Mouse (Mus musculus): Measurements from ENCODE around the gene Zcchc8.

Gene Zcchc8

DNA sequence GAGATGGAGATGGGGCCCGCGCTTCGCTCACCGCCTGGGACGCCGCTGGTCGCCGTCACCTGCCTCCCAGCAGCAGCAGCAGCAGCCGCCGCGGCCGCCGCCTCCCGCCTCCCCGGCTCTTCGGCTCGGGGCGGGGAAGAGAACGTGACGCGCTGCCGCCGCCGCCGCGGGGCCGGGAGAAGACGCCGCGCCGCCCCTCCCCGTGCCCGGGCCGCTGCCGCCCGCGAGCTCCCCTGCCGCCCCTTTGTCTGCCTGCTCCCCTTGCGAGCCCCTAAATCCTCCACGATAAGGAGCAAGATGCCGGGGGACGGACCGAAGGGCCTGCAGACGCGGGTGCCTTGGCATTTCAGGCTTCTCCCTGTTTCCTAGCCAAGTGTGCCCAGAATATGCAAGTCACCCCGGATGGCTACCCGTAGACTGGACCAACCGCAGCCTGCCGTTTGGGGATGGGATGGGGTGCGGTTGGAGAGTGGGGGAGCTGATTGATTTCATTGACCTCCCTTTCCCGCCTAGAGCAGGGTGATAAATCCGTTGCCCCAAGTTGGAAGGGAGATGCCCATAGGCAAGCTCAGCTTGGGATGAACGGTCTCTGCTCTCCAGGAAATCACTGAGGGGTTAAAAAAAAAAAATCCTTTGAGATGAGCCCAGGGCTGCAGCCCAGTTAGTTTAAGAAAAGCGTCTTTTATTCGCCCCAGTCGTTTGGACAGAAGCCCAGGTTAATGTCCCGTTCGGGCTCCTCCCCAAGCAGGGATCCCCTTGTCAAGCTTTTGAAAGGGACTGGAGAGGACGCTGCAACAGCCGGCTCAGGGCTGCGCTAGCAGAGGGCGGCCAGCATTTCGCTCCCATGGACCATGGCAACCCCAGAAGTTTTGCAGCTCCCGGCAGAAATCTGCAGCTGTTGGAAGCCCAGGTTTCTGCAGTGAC, 36.4 kb downstream of the Zcchc8 start, which contains the start of gene Clip1:
Gene Clip1 (minus strand): TSS at position 398 of the 924 bp plus-strand sequence.
- ATAC-seq (ENCODE audit: insufficient number of reproducible peaks, low FRiP score, low TSS enrichment): peak; percentile 64; the same call in 1 of the 2 replicates

DNA sequence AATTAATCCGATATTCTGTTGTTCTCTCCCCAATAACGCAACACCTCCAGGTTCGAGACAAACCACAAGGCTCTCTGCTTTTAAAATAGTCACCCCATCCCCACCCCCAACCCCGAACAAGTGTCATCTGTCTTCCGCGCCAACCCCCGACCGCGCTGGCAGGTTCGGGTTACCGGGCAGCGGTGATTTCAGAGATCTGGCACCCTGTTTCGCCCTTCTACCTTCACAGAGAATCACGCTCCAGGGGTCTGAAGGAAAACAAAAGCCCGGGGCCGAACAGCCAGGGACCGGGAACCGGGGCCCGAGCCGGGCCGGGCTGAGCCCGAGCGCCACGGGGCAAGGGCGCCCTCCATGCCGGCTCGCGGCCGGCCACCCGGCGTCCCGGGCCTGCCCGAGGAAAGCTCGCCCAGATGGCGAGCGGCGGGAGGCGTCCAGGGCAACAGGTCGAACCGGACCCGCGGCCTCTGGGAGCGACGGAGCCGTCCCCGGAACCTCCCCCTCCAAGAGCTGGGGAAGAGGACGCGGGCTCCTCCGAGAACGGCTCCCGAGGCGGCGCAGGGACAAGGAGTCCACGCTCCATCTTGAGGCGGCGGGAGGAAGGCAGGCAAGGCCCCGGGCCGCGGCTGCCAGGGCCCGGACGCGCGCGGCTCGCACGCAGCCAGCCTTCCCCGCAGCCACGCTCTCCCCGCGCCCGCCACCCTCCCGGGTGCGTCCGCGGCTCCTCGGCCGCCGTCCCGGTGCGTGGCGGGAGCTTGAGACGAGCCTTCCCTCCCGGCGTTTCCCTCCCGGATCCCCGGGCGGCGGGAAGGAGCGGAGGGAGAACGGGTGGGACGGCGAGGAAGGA, 37.3 kb downstream of the Zcchc8 start:
- ATAC-seq (ENCODE audit: insufficient number of reproducible peaks, low FRiP score, low TSS enrichment): peak; percentile 34; the same call in 1 of the 2 replicates

DNA sequence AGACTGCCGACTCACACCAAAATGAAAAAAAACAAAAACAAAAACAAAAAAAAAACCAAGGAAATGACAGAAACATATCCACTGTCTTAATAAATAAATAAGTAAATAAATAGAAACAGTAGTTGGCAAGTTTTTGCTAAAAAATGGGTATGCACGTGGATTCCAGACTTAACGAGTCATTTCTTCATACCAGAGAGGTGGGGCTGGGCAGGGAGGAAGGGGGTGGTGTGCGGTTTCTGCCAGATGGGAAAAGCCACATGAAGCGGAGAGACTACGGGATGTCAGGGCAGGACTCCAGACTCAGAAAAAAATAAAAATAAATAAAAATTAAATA, 37.9 kb downstream of the Zcchc8 start:
- ATAC-seq (ENCODE audit: insufficient number of reproducible peaks, low FRiP score, low TSS enrichment): no peak

DNA sequence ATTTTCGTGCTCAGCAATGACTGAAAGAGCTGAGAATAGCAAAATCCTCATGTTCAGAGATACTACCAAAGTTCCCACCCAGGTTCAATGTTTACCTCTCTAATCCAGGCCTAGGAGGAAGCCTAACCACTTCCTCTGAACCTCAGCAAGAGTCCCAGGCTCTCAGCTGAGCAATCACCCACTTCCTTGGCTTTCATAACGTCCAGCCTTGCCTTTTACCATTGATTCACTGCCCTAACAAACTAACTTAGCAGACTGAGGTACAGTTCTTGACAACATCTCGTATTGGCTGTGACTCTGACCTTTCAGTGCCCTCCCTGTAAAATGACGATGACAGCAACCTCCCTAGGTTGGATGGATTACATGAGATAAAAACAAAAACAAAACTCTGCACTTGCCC, 38.5 kb downstream of the Zcchc8 start:
- ATAC-seq (ENCODE audit: insufficient number of reproducible peaks, low FRiP score, low TSS enrichment): no peak

DNA sequence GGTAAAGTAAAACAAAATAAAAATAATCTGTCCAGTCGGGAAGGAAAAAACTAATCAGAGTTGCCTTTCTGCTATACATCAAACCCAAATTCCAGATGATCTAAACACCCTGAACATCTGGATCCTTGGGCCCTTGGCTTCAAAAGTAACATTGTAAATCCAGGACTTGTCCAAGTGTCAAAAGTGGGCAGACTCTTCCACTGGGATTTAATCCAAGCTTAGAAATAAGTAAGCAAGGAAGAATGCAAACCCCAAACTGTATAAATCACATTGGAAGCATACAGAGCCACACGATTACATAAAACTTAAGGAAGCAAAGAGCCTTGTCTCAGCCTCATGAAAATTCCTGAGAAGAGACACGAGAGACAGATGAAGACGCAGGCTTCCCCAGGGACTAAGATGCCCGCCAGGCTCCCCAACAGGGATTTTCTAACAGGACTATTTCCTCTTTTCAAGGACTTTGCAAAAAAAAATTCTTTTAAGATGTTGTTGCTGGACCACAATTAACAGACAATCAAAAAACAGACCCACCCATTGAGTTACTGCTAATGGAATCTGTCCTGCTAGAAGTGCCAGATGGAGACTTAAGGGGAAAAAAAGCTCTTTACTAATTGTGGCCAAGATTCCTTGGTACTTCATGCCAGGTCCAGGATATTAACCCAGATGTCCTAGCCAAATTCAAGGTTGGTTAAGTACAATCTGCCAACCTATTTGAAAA, 41.2 kb downstream of the Zcchc8 start:
- ATAC-seq (ENCODE audit: insufficient number of reproducible peaks, low FRiP score, low TSS enrichment): peak; percentile 56; the same call in 1 of the 2 replicates

DNA sequence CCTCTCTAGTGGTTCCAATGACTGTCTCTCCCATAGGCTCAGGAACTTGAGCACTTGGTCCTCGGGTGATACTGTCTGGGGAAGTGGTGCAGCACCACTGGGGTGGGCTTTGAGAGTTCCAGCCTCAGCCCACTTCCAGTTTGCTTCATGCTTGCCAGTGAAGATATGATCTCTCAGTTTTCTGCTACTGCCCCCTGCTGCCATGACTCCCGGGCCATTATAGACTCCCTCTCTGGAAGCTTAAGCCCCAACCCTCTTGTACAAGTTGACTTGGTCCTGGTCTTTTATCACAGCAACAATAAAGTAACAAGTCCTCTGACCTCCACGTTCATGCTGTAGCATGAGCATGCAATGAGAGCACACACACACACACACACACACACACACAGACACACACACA, 41.8 kb downstream of the Zcchc8 start:
- no peak for ATAC-seq (ENCODE audit: insufficient number of reproducible peaks, low FRiP score, low TSS enrichment)

DNA sequence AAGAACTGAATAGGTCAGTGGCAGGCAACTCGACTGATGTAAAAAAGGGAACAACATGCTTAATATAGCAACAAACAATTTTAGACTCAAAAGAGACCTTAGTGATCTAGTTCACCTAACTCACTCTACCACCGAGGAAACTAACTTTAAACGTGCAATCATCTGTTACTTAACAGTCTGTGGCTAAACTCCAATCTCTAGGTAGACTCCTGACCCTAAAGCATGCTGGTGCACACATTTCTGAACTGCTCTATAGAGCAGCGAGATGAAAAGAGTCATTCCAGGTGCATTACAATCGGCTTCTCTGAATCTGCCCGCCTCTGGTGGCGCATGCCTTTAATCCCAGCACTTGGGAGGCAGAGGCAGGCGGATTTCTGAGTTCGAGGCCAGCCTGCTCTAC, 45.2 kb downstream of the Zcchc8 start:
- ATAC-seq (ENCODE audit: insufficient number of reproducible peaks, low FRiP score, low TSS enrichment): no peak

DNA sequence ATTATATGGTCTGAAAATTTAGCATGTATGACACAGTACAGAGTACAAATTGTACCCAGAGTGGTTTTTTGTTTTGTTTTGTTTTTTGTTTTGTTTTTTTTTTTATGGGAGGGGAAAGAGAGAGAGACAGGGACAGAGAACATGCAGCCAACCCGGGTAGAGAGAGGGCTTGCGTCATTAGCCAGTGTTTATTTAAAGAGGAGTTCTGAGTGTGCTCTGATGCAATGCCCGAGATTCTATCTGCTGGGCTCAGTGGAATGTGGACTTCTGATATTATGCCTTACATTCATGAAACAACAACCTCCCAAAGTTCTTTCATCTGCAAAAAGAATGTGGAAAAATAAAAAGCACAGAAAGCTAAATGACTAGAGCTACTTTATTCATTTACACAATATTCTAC, 45.7 kb downstream of the Zcchc8 start:
- no peak for ATAC-seq (ENCODE audit: insufficient number of reproducible peaks, low FRiP score, low TSS enrichment)

DNA sequence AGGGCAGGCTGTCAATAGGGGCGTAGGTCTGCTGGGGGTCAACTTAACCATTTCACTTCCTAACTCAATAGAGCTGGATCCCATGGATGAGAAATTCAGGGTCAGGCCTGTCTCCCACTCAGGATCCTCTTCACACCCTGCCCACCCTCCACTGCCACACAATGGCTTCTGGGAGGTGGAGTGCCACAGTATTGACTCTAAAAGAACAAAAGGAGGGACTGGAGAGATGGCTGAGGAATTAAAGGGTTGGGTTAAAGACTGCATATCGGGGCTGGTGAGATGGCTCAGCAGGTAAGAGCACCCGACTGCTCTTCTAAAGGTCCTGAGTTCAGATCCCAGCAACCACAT, 49.5 kb downstream of the Zcchc8 start:
- ATAC-seq (ENCODE audit: insufficient number of reproducible peaks, low FRiP score, low TSS enrichment): no peak

DNA sequence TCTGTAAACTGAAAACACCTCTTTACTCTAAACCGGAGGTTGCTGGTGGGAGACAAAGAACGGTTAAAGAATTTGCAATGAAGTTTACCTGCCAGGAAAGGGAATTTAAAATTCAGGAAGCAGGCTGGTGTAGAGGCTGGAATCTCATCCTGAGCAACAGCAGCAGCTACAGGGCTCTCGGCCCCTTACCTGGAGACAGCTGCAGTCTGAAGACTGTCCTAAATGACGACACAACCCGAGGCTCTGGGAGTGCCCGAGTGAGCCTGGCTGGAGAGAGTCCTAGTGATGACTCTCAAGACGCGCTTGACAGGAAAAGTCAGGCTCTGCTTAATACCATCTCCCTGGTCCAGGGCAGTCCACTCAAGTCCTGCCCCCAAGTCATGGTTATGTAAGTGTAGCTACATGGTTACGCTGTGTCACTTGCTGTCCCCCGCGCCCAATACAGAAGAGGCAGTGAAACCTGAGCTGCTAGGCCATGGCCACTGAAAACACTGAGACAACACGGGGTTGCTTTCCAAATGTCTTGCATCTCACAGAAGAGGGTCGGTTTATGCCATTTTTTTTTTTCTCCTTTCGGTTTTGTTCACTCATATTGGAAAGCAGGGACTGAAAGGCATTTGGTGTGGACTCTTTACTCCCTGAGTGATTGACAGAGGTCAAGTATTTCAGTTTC, 50.0 kb downstream of the Zcchc8 start:
- peak; percentile 40; the same call in 1 of the 2 replicates for ATAC-seq (ENCODE audit: insufficient number of reproducible peaks, low FRiP score, low TSS enrichment)

DNA sequence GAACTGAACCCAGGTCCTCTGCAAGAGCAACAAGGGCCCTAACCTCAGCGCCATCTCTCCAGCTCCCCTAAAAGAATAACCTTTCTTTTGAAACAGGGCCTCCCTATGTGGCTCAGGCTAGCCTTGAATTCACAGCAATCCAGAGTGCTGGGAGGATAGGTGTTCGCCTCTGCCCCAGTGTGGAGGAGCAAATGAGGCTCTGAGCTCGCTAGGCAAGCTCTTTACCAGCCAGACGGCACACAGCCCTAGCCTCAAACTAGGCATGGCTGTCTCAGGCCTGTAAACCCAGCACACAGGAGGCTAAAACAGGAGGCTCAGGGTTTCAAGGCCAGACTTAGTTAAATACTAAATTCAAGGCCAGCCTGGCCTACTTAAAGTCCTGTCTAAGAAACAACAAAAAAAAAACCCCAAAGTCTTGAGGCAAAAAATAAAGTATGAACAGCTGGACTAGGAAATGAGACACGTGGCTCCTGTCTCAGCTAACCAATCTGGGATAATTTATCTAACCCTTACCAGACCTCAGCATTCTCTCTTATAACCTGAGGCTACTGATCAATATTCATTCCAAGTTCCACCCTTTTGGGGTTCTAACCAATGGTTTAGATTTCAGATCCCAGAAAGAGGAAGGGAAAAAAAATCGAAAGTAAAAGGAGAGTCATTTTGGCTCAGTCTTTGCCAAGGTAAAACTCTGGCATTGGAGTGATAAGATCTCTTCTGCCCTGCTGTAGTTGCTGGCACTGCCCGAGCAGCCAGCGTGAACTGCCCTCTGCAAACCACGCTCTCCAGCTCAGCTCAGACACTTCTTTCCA, 50.7 kb downstream of the Zcchc8 start:
- no peak for ATAC-seq (ENCODE audit: insufficient number of reproducible peaks, low FRiP score, low TSS enrichment)

DNA sequence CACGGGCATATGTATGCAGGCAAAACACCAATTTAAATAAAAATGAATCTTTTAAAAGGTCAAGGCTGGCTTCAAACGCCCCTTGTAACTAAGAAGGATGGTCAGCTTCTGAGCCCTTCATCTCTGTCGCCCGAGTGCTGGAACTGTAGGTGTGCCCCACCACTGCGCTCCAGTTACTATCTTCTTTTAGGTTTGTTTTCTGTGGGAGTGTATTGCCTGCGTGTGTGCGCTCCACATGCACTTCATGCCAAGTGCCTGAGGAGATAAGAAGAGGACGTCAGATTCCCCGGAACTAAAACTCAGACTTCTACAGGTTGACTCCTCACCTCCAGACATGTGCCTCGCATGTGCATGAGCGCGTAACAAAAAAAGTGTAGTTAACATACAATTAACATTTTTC, 53.0 kb downstream of the Zcchc8 start:
- ATAC-seq (ENCODE audit: insufficient number of reproducible peaks, low FRiP score, low TSS enrichment): no peak

DNA sequence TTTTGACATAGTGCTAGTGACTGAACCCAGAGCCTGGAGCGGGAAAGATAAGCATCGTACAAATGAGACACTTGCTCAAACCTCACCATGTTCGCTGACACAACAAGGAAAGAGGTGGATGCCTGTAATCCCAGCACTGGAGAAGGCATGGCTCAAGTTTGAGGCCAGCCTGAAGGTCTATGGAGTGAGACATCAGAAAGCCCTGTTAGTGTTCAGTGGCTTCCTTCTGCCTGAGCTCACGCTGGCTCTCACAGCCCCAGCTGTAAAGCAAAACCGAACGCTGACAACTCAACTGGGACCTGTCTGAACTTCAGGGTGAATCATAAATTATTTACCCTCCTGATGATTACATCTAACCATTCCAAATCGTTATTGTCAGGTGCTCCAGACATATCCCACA, 54.9 kb downstream of the Zcchc8 start:
- no peak for ATAC-seq (ENCODE audit: insufficient number of reproducible peaks, low FRiP score, low TSS enrichment)

DNA sequence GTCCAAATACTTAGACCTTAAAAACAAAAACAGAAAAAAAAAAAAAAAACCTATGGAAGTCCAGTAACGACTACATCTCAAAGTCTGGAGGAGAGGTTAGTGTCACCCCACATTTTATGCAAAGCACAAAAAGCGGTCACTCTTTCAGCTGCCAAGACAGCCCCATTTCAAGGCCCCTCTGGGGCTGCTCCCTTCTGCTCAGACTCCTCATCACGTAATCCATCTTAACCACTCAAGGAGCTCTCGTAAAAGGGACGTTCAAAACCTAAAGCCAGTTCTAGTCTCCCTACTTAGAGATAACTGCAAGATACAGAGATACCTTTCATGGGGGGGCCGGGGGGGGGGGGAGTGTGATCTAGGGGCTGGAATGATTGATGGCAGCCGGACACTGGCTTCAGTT, 56.6 kb downstream of the Zcchc8 start:
- ATAC-seq (ENCODE audit: insufficient number of reproducible peaks, low FRiP score, low TSS enrichment): no peak

DNA sequence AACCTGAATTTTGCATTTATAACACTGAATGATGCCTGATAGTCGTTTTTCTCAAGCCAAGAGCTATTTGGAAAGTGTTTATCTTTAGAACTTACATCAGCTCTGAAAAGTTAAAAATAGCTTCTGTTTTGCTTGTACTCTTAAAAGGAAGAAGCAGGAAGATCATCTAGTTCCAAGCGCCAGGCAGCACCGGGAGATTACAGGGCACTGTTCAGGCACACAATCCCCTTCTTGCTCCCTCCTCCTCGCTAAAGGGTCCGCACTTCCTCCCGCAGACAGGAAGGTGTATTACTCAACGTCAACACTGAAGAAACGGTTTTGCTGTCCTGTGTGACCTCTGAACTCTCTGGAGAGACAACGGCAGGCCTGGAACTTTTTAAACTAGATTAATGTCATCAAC, 58.8 kb downstream of the Zcchc8 start:
- no peak for ATAC-seq (ENCODE audit: insufficient number of reproducible peaks, low FRiP score, low TSS enrichment)

DNA sequence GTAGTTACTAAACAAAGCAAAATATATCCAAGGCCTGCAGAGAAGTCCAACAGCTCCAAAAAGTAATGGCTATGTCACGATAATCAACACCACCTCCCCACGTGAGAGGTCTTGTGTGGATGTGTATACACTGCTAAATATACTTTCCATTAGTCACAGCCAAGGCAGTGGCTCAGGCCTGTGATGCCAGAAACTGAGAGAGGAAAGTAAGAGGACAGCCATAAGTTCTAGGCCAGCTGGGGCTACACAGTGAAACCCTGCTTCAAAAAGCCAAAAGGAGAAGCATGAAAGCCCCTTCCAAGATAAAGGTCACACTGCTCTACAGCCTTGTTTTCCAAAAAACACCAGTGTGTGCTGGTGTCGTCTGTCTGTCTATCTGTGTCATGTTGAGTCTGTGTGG, 59.3 kb downstream of the Zcchc8 start:
- no peak for ATAC-seq (ENCODE audit: insufficient number of reproducible peaks, low FRiP score, low TSS enrichment)

DNA sequence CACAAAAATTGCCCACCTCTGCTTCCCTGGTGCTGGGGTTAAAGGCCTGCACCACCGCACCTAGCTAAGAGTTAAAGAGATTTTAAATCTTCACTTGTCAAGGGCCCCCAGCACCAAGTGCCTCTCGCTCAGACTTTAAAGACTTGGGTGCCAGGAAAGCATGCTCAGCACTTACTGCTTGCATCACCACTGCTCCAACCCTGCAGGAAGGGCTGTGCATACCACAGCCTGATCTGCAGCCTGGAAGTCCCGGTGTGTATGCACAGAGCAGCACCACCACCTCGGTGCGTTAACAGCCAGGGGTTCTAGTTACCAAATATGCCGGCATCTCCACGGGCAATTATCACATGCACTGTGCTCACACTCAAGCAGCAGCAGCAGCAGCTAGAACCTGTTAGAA, 63.2 kb downstream of the Zcchc8 start:
- ATAC-seq (ENCODE audit: insufficient number of reproducible peaks, low FRiP score, low TSS enrichment): no peak

DNA sequence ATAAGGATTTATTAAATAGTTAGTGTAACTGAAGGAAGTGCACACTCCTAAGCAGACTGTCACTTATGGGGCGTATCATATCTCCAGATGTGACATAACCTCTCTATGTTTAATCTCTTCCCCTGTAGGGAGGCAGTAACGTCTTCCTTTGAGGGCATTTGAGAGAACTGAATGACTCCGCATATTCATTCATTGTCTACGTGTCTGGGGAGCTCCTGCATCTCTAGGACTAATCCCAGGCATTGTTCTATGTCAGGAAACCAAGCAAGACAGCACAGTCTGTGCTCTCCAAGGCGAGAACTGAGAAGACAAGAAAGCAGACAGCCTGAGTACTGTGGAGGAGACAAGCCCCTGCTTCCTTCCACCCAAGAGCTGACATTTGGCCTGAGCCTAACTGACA, 66.0 kb downstream of the Zcchc8 start:
- ATAC-seq (ENCODE audit: insufficient number of reproducible peaks, low FRiP score, low TSS enrichment): no peak

DNA sequence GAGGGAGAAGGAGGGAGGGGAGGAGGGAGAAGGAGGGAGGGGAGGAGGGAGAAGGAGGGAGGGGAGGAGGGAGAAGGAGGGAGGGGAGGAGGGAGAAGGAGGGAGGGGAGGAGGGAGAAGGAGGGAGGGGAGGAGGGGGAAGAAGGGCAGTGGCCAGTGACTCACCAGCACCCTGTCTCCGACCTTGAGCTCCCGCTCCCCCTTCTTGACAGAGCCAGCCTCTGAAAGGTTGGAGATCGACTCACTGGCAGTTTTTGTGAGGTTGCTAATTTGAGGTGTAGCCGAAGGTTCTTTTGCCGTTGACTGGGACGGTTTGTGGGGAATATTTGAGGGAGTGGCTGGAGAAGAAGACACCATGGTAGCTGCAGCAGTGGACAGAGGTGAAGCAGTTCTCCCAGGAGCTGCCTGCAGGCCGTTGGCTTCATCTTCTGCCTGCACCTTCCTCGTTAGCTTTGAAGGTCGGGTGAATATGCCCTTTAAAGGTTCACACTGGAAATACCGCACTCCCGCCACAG, 67.6 kb downstream of the Zcchc8 start:
- ATAC-seq (ENCODE audit: insufficient number of reproducible peaks, low FRiP score, low TSS enrichment): no peak
